Mouse (Mus musculus) E14TG2a.4 (cell line): ENCODE measurements around the gene Pithd1.

Experiments
- CTCF ChIP-seq: conservative IDR thresholded peaks from 2 replicates; pipeline ENCODE4 v1.5.1; 2014; ENCODE audit warnings: low read length
- NANOG ChIP-seq: IDR thresholded peaks from 2 replicates; pipeline ENCODE4 v1.6.1; 2014; ENCODE audit warnings: borderline replicate concordance, low read length, mixed read lengths

DNA sequence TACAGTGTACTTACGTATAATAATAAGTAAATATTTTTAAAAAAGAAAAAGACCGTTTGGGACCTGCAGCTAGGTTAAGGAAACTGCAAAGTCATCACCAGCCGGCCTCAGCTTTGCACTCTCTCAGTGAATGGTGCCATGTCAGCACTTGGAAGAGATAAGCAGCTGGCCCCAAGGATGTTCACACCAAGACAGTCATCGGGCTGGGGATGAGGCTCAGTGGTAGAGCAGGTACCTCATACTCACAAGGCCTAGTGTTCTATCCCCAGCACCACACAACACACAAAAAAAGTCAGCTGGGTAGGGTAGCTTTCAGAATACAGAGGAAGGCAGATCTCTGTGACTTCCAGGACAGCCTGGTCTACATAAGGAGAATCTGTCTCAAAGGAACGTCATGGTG, 1.9 kb downstream of the Pithd1 start:
- TF ChIP-seq CTCF (no peak), NANOG (no peak)
